In genomic region chr13:75940791-75941517, GRCm38 (mm10) we compare ENCODE assay signal across 9 mouse cellular contexts. TPM values are rescaled to one million over a fixed set of nuclear protein-coding genes. Genes with fewer than 3 reads are reported as not detected.
DNase-seq lines count a peak whose midpoint lies in the region; ATAC-seq and TF ChIP-seq lines count a peak whose summit lies in the region.
"Had no signal": no experiment of that assay in that cellular context is flagged by ENCODE, and none has a peak within 500 bp of the region (broad histone marks: within the 10 kb centered on the region; RNA-seq: fewer than 3 reads in every experiment).

No protein-coding gene starts in this region.

- H3K9me3 ChIP-seq in kidney, embryonic 14.5 days (ENCODE audit: control insufficient read depth, low read length), result no peaks in the 10 kb centered on the region
- H3K9me3 ChIP-seq in forebrain, embryonic 11.5 days (ENCODE audit: control insufficient read depth, low read length), result no peaks in the 10 kb centered on the region
- H3K9me3 ChIP-seq in hindbrain, postnatal 0 days (ENCODE audit: low read length), result no peaks in the 10 kb centered on the region
- H3K9me3 ChIP-seq in midbrain, embryonic 15.5 days, result no peaks in the 10 kb centered on the region

- peak overlapping the region; percentile 25; the same call in 1 of the 2 replicates for H3K4me3 ChIP-seq in kidney, embryonic 14.5 days (ENCODE audit: low read length)
- peak overlapping the region; percentile 12; the same call in 1 of the 2 replicates for H3K4me3 ChIP-seq in forebrain, embryonic 11.5 days (ENCODE audit: low read depth, low read length)
- no peak overlapping the region for H3K4me3 ChIP-seq in hindbrain, postnatal 0 days (ENCODE audit: low read length)
- H3K4me3 ChIP-seq in midbrain, embryonic 15.5 days, result peak overlapping the region; percentile 22

- WGBS in kidney, embryonic 14.5 days, result 51% methylated on average over 2 of the region's 2 CpGs
- WGBS in forebrain, embryonic 11.5 days, result 92% methylated on average over 2 of the region's 2 CpGs
- 81% methylated on average over 2 of the region's 2 CpGs for WGBS in hindbrain, postnatal 0 days
- WGBS in midbrain, embryonic 15.5 days, result 87% methylated on average over 2 of the region's 2 CpGs

- H3K4me2 ChIP-seq in kidney, embryonic 14.5 days (replicated peaks; ENCODE audit: low read depth, low read length), result peak overlapping the region; percentile 27
- H3K4me2 ChIP-seq in forebrain, embryonic 11.5 days (ENCODE audit: low read depth, low read length, severe bottlenecking), result peak overlapping the region; percentile 27; the same call in 1 of the 2 replicates
- H3K4me2 ChIP-seq in hindbrain, postnatal 0 days (ENCODE audit: low read depth, low read length), result peak overlapping the region; percentile 46
- H3K4me2 ChIP-seq in midbrain, embryonic 15.5 days, result peak overlapping the region; percentile 44

- H3K27ac ChIP-seq in kidney, embryonic 14.5 days (ENCODE audit: low read depth, low read length), result no peak overlapping the region; the same call in 1 of the 2 replicates
- no peak overlapping the region for H3K27ac ChIP-seq in forebrain, embryonic 11.5 days (ENCODE audit: low read depth, low read length)
- H3K27ac ChIP-seq in hindbrain, postnatal 0 days, result no peak overlapping the region
- 0 out of 2 replicates have a peak overlapping the region, but pooled peaks have one; percentile 2 for H3K27ac ChIP-seq in midbrain, embryonic 15.5 days

- no peaks in the 10 kb centered on the region for H3K27me3 ChIP-seq in kidney, embryonic 14.5 days (ENCODE audit: control insufficient read depth, insufficient read depth, low read length)
- no peaks in the 10 kb centered on the region for H3K27me3 ChIP-seq in forebrain, embryonic 11.5 days (ENCODE audit: control insufficient read depth, insufficient read depth, low read length)
- H3K27me3 ChIP-seq in hindbrain, postnatal 0 days (ENCODE audit: insufficient read depth, low read length), result no peaks in the 10 kb centered on the region
- H3K27me3 ChIP-seq in midbrain, embryonic 15.5 days (replicated peaks), result no peaks in the 10 kb centered on the region

- H3K9ac ChIP-seq in kidney, embryonic 14.5 days (ENCODE audit: low read depth, low read length), result no peak overlapping the region
- H3K9ac ChIP-seq in forebrain, embryonic 11.5 days (ENCODE audit: low read length), result no peak overlapping the region
- 0 out of 2 replicates have a peak overlapping the region, but pooled peaks have one; percentile 18 for H3K9ac ChIP-seq in hindbrain, postnatal 0 days (replicated peaks; ENCODE audit: low read length)
- no peak overlapping the region for H3K9ac ChIP-seq in midbrain, embryonic 15.5 days

- no peak for TF ChIP-seq CTCF in hindbrain, postnatal 0 days (IDR thresholded peaks at IDR 0.05; ENCODE audit: low read depth)

- no peak for ATAC-seq in kidney, embryonic 14.5 days (ENCODE audit: low FRiP score, low TSS enrichment)
- ATAC-seq in forebrain, embryonic 11.5 days (replicated peaks; ENCODE audit: low FRiP score), result no peak
- ATAC-seq in hindbrain, postnatal 0 days, result no peak
- ATAC-seq in midbrain, embryonic 15.5 days (replicated peaks), result no peak
- ATAC-seq: inflammation-experienced regulatory T-cells, adult 6 months had no signal

- peaks cover 13% of the 10 kb centered on the region for H3K4me1 ChIP-seq in kidney, embryonic 14.5 days (ENCODE audit: control insufficient read depth, insufficient read depth, low read length)
- peaks cover 6% of the 10 kb centered on the region; the same call in 1 of the 2 replicates for H3K4me1 ChIP-seq in forebrain, embryonic 11.5 days (replicated peaks; ENCODE audit: control insufficient read depth, insufficient read depth, low read length)
- no peaks in the 10 kb centered on the region; the same call in 1 of the 2 replicates for H3K4me1 ChIP-seq in hindbrain, postnatal 0 days (ENCODE audit: insufficient read depth, low read length)
- peaks cover 20% of the 10 kb centered on the region for H3K4me1 ChIP-seq in midbrain, embryonic 15.5 days

- no peak for DNase-seq in kidney, postnatal 25 days
- no peak for DNase-seq in forebrain, embryonic 11.5 days (ENCODE audit: low spot score)
- no peak for DNase-seq in hindbrain, postnatal 0 days (ENCODE audit: low spot score)
- DNase-seq in thymus, postnatal 4 days, result no peak
- DNase-seq in adrenal gland, postnatal 10 days, result no peak
- no peak for DNase-seq in embryo, embryonic 11 days

- H3K36me3 ChIP-seq in kidney, embryonic 14.5 days (ENCODE audit: control insufficient read depth, insufficient read depth, low read length), result peaks cover 19% of the 10 kb centered on the region; the same call in 1 of the 2 replicates
- peaks cover 11% of the 10 kb centered on the region; the same call in 1 of the 2 replicates for H3K36me3 ChIP-seq in forebrain, embryonic 11.5 days (ENCODE audit: control insufficient read depth, insufficient read depth, low read length)
- peaks cover 15% of the 10 kb centered on the region; the same call in 1 of the 2 replicates for H3K36me3 ChIP-seq in hindbrain, postnatal 0 days (ENCODE audit: insufficient read depth, low read length)
- H3K36me3 ChIP-seq in midbrain, embryonic 15.5 days (replicated peaks), result peaks cover 18% of the 10 kb centered on the region

RNA-seq across cellular contexts. Expression of gene Rhobtb3, which starts 2.8 kb away (rescaled TPM):
- polyA plus RNA-seq in kidney, embryonic 14.5 days (2014; fragmentation: Nextera tagmentation; extraction: Ambion mirVana), result 36.2 and 67.0 TPM in 2 replicates
- 64.4 and 66.7 TPM in 2 replicates for polyA plus RNA-seq in forebrain, embryonic 11.5 days (2014; fragmentation: Nextera tagmentation; extraction: Ambion mirVana)
- 30.8 and 34.9 TPM in 2 replicates for total RNA-seq in hindbrain, postnatal 0 days (2014; rRNA removed)
- polyA plus RNA-seq in hindbrain, postnatal 0 days (2015; fragmentation: Nextera tagmentation; extraction: Ambion mirVana), result 14.1 and 14.2 TPM in 2 replicates
- 22.9 and 23.2 TPM in 2 replicates for polyA plus RNA-seq in midbrain, embryonic 15.5 days (2015; fragmentation: Nextera tagmentation; extraction: Ambion mirVana)
- total RNA-seq in adrenal gland, postnatal 10 days (2021), result 10 to 100 TPM; 12.3 to 15.9 TPM

RNA-seq across cellular contexts. Expression of gene Spata9, which starts 26.0 kb away (rescaled TPM):
- polyA plus RNA-seq in kidney, embryonic 14.5 days (2014; fragmentation: Nextera tagmentation; extraction: Ambion mirVana), result 0.77 and 1.1 TPM in 2 replicates
- polyA plus RNA-seq in forebrain, embryonic 11.5 days (2014; fragmentation: Nextera tagmentation; extraction: Ambion mirVana), result 0.67 TPM in 1 of 2 replicates, not detected in the other
- 0.16 and 1.5 TPM in 2 replicates for total RNA-seq in hindbrain, postnatal 0 days (2014; rRNA removed)
- 3.5 and 3.8 TPM in 2 replicates for polyA plus RNA-seq in hindbrain, postnatal 0 days (2015; fragmentation: Nextera tagmentation; extraction: Ambion mirVana)
- 2.2 and 3.6 TPM in 2 replicates for polyA plus RNA-seq in midbrain, embryonic 15.5 days (2015; fragmentation: Nextera tagmentation; extraction: Ambion mirVana)
- total RNA-seq in adrenal gland, postnatal 10 days (2021), result not detected
- polyA plus RNA-seq: inflammation-experienced regulatory T-cells, adult 6 months had no signal
